Mouse (Mus musculus) R1 (cell line): Measurements from ENCODE around the gene Pid1.

Experiments
- DNase-seq: peaks from one replicate; pipeline ENCODE4 v3.0.0-alpha.2; 2018; ENCODE audit warnings: low read depth, low spot score

The Pid1 gene

DNA sequence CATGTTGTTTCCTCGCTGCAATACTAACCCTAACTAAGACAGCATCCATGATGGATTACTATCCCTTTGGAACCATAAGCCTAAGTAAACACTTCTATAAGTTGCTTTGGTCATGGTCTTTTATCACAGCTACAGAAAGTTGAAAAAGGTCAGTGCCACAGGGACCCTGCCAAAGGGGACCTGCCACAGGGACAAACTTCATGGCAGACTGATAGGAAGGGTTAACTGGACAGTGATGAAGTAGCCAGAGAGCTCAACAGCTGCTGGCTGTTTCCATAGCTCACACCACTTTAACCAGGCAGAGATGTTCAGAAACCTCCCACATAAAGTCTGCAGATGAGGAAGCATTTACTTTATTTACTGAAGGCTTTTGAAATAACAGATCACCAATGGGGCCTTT is 287.0 kb downstream of the Pid1 start:
- DNase-seq = no peak

DNA sequence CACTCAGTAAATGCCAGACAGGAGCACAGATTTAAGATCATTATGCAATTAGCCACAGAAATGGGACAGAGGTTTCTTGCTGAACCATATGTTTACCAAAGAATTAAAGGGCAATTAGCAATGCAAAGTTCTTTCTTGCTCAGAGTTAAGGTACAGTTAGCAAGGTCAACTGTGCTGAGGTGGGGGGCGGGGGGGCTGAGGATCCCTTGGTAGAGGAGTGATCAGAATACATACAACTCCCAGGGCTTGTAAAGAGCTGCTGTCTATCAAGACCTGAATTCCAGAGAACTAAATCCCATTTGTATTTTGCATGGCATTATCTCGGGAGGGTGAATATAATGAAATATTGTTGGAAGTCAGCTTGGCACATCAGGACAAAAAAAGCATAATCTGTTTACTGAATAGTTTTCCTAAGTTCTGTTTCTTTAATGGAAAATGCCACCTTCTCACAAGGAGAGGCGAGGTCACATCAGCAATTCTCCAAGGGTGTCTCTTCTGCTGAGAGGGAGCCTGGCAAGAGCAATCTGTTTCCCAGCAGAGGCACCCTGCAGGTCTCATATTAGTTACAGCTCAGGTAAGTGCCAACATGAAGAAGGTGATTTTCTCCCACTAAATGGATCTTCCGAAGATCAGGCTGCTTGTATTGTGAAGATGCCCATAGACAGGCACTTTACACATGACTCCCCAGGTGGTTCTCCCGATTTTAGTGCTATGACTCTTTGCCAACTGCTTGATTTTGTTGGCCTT is 306.9 kb downstream of the Pid1 start:
- no peak for DNase-seq

DNA sequence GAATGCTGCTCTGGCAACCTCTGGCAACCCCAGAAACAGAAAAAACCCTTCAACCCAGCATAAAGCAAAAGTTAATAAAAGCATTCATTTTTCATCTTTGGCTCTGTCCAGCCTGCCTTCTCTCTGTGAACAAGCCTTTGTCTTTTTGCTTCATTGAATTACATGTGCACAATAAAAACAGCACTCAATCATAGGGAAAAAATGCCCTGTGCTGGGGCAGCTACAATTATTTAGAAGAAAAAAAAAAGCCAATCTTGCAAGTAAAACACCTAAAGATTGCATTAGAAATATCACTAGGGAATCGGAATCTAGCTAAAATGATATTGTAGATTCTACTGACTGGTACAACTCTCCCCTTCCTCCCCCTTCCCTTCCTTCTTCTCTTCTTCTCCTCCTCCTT is 307.7 kb downstream of the Pid1 start:
- no peak for DNase-seq

DNA sequence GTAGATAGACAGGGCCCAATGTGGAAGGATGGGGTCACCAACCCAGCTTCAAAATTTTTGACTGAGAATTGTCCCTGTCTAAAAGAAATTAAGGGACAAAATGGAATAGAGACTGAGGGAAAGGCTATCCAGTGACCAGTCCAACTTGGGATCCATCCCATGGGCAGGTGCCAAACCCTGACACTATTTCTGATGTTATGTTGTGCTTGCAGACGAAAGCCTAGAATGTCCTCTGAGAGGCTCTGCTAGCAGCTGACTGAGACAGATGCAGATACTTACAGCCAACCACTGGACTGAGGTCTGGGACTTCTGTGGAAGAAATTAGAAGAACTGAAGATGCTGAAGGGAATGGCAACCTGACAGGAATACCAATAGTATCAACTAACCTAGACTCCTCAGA is 338.2 kb downstream of the Pid1 start:
- DNase-seq = no peak

DNA sequence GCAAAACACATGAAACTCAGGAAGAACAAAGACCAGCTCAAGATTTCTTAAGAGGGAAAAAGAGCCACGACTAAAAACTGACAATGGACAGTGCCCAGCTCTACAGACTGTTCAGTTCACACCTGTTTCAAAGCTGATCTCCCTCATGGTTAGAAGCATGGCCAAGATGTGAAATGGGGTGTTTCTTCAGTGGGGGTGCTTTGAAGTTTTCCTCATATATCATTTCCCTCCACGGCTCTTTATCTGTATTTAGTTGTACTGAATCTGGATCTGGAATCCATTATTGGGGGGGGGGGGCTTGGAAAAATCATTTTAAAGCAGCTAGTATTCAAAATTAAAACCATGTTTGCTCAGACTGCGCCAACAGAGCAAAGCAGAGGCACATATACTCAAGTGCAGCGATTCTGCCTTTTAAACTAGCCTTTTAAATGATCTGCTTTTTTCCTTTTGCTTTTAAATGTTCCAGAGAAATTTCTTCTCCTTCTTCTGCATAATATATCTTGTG is 351.1 kb downstream of the Pid1 start:
- no peak for DNase-seq

DNA sequence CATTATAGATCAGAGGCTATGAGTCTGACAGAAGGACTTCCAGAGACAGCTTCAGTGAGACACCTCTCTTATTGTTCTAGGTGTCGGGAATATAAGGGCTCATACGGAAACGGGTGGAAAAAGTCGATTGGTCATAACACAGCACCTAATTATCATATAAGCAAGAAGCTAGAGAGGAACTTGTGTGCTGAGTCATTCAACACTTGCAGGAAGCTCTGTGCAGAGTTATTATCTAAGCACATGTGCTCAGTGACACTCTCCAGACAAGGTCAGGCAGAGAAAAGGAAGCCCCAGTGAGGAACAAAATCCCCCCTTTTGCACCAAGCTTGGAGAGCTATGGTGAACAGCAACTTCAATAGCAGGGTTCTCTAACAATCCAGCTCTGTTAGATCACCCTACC is 361.4 kb downstream of the Pid1 start:
- no peak for DNase-seq
